Mouse (Mus musculus): ENCODE measurements at regions not wholly inside any gene's neighbourhood (a gene's known extent, or its start where the extent isn't known, plus 50 kb on each side); places are given as distances from the start of the nearest gene placed in this dataset.
A peak's percentile ranks its signal among the peaks of the same experiment; 100 is the strongest.

- Histone ChIP-seq H3K4me3 (ENCODE audit: low read depth, low read length) (no peak overlapping the region), H3K27ac (ENCODE audit: low read depth) (no peak overlapping the region), H3K9me3 (ENCODE audit: low read length) (no peaks in the 10 kb centered on the region), H3K4me1 (ENCODE audit: insufficient read depth) (no peaks in the 10 kb centered on the region), H3K27me3 (ENCODE audit: insufficient read depth, low read length) (no peaks in the 10 kb centered on the region), H3K36me3 (replicated peaks; ENCODE audit: insufficient read depth, low read length) (no peaks in the 10 kb centered on the region), H3K4me2 (ENCODE audit: low read depth, low read length) (no peak overlapping the region), H3K9ac (replicated peaks) (no peak overlapping the region)
- ATAC-seq, result no peak
- no peak for TF ChIP-seq CTCF (IDR thresholded peaks at IDR 0.05; ENCODE audit: low read depth)
- TF ChIP-seq EP300 (IDR thresholded peaks at IDR 0.05; ENCODE audit: low read depth), result no peak
- no peak for DNase-seq
Measured at GRCm38 (mm10) chr15:64513501-64514097, 303.9 kb upstream of the Gm21798 start.

GRCm38 (mm10) chr15:64515179-64515578 is 302.3 kb upstream of the Gm21798 start:
- H3K4me1 ChIP-seq (ENCODE audit: insufficient read depth), result no peaks in the 10 kb centered on the region
- no peak overlapping the region for H3K27ac ChIP-seq (ENCODE audit: low read depth)
- H3K9me3 ChIP-seq (ENCODE audit: low read length), result no peaks in the 10 kb centered on the region
- ATAC-seq (no peak), DNase-seq (no peak)
- no peak overlapping the region for H3K4me3 ChIP-seq (ENCODE audit: low read depth, low read length)
- H3K27me3 ChIP-seq (ENCODE audit: insufficient read depth, low read length), result no peaks in the 10 kb centered on the region
- no peaks in the 10 kb centered on the region for H3K36me3 ChIP-seq (replicated peaks; ENCODE audit: insufficient read depth, low read length)
- no peak overlapping the region for H3K9ac ChIP-seq (replicated peaks)
- no peak for TF ChIP-seq EP300 (IDR thresholded peaks at IDR 0.05; ENCODE audit: low read depth)
- peak; percentile 17; the same call in 1 of the 2 replicates for TF ChIP-seq CTCF (IDR thresholded peaks at IDR 0.05; ENCODE audit: low read depth)
- no peak overlapping the region for H3K4me2 ChIP-seq (ENCODE audit: low read depth, low read length)

- TF ChIP-seq EP300 (IDR thresholded peaks at IDR 0.05; ENCODE audit: low read depth) (no peak), CTCF (IDR thresholded peaks at IDR 0.05; ENCODE audit: low read depth) (no peak)
- WGBS (ENCODE audit: insufficient replicate concordance), result 58% methylated on average over 4 of the region's 4 CpGs
- H3K9me3 ChIP-seq (ENCODE audit: low read length), result no peaks in the 10 kb centered on the region
- H3K36me3 ChIP-seq (replicated peaks; ENCODE audit: insufficient read depth, low read length), result no peaks in the 10 kb centered on the region
- ATAC-seq (no peak), DNase-seq (no peak)
- H3K4me1 ChIP-seq (ENCODE audit: insufficient read depth), result no peaks in the 10 kb centered on the region
- no peak overlapping the region for H3K9ac ChIP-seq (replicated peaks)
- H3K27me3 ChIP-seq (ENCODE audit: insufficient read depth, low read length), result no peaks in the 10 kb centered on the region
- no peak overlapping the region for H3K27ac ChIP-seq (ENCODE audit: low read depth)
- no peak overlapping the region for H3K4me2 ChIP-seq (ENCODE audit: low read depth, low read length)
- no peak overlapping the region for H3K4me3 ChIP-seq (ENCODE audit: low read depth, low read length)
Measured at GRCm38 (mm10) chr15:64519207-64519628, 298.3 kb upstream of the Gm21798 start.

- Histone ChIP-seq H3K4me1 (ENCODE audit: insufficient read depth) (no peaks in the 10 kb centered on the region), H3K4me2 (ENCODE audit: low read depth, low read length) (no peak overlapping the region), H3K36me3 (replicated peaks; ENCODE audit: insufficient read depth, low read length) (no peaks in the 10 kb centered on the region), H3K27ac (ENCODE audit: low read depth) (no peak overlapping the region), H3K9ac (replicated peaks) (no peak overlapping the region), H3K9me3 (ENCODE audit: low read length) (no peaks in the 10 kb centered on the region), H3K27me3 (ENCODE audit: insufficient read depth, low read length) (no peaks in the 10 kb centered on the region), H3K4me3 (ENCODE audit: low read depth, low read length) (no peak overlapping the region)
- DNase-seq (no peak), ATAC-seq (no peak)
- no peak for TF ChIP-seq EP300 (IDR thresholded peaks at IDR 0.05; ENCODE audit: low read depth)
- no peak for TF ChIP-seq CTCF (IDR thresholded peaks at IDR 0.05; ENCODE audit: low read depth)
- 80% methylated on average over 5 of the region's 5 CpGs for WGBS (ENCODE audit: insufficient replicate concordance)
Measured at GRCm38 (mm10) chr15:64520568-64520967, 296.9 kb upstream of the Gm21798 start.

GRCm38 (mm10) chr15:64532260-64533120 is 285.0 kb upstream of the Gm21798 start:
- DNase-seq (no peak), ATAC-seq (no peak)
- Histone ChIP-seq H3K27me3 (ENCODE audit: insufficient read depth, low read length) (no peaks in the 10 kb centered on the region), H3K36me3 (replicated peaks; ENCODE audit: insufficient read depth, low read length) (no peaks in the 10 kb centered on the region), H3K9ac (replicated peaks) (no peak overlapping the region), H3K27ac (ENCODE audit: low read depth) (no peak overlapping the region), H3K4me1 (ENCODE audit: insufficient read depth) (no peaks in the 10 kb centered on the region), H3K4me3 (ENCODE audit: low read depth, low read length) (no peak overlapping the region), H3K4me2 (ENCODE audit: low read depth, low read length) (no peak overlapping the region), H3K9me3 (ENCODE audit: low read length) (no peaks in the 10 kb centered on the region)
- no peak for TF ChIP-seq CTCF (IDR thresholded peaks at IDR 0.05; ENCODE audit: low read depth)
- 71% methylated on average over 6 of the region's 6 CpGs for WGBS (ENCODE audit: insufficient replicate concordance)

- H3K4me1 ChIP-seq (ENCODE audit: insufficient read depth), result no peaks in the 10 kb centered on the region
- no peaks in the 10 kb centered on the region for H3K9me3 ChIP-seq (ENCODE audit: low read length)
- WGBS (ENCODE audit: insufficient replicate concordance), result 72% methylated on average over 2 of the region's 2 CpGs
- ATAC-seq, result no peak
- no peak for TF ChIP-seq EP300 (IDR thresholded peaks at IDR 0.05; ENCODE audit: low read depth)
- no peak for TF ChIP-seq CTCF (IDR thresholded peaks at IDR 0.05; ENCODE audit: low read depth)
- H3K4me2 ChIP-seq (ENCODE audit: low read depth, low read length), result no peak overlapping the region
- no peak overlapping the region for H3K4me3 ChIP-seq (ENCODE audit: low read depth, low read length)
- H3K36me3 ChIP-seq (replicated peaks; ENCODE audit: insufficient read depth, low read length), result no peaks in the 10 kb centered on the region
- no peak overlapping the region for H3K9ac ChIP-seq (replicated peaks)
- no peak for DNase-seq
- H3K27me3 ChIP-seq (ENCODE audit: insufficient read depth, low read length), result no peaks in the 10 kb centered on the region
- H3K27ac ChIP-seq (ENCODE audit: low read depth), result no peak overlapping the region
Measured at GRCm38 (mm10) chr15:64533169-64533795, 284.2 kb upstream of the Gm21798 start.
